Mouse (Mus musculus) heart, embryonic 14.5 days (tissue): ENCODE results near the gene Lhcgr. TPM values are rescaled to one million over a fixed set of nuclear protein-coding genes. Genes with fewer than 3 reads are reported as not detected.
"Not testable (repeated sequence)": the region's sequence is repeated elsewhere in the genome, so short reads cannot be mapped to it uniquely, and the experiment has no call there.

Experiments used
- ATAC-seq: fragments of 200-750 bp; cut with Nextera tagmentation; 2 replicates; pipeline ENCODE4 v1.8.0; 2017; ENCODE audit warnings: low read depth, moderate TSS enrichment; ENCODE audit not compliant: insufficient number of reproducible peaks, insufficient read depth, low FRiP score
- H3K27ac ChIP-seq, 2 experiments: fragments of 200-500 bp in 1 of 2; fragments of 300-500 bp in 1 of 2; sonication (generic) in 1 of 2; replicated peaks in 1 of 2; 2 replicates each; pipeline ENCODE4 v1.5.1; 2012 to 2014; ENCODE audit warnings: low read depth in 2 of 2, low read length in 2 of 2, control low read depth in 1 of 2, mild to moderate bottlenecking in 1 of 2, mixed read lengths in 1 of 2; ENCODE audit not compliant: control insufficient read depth in 1 of 2, insufficient read depth in 1 of 2
- H3K27me3 ChIP-seq: fragments of 300-500 bp; sonication (generic); 2 replicates; pipeline ENCODE4 v1.6.1; 2014; ENCODE audit warnings: mild to moderate bottlenecking, low read length, control low read depth; ENCODE audit not compliant: control insufficient read depth, insufficient read depth
- H3K36me3 ChIP-seq: fragments of 300-500 bp; sonication (generic); 2 replicates; pipeline ENCODE4 v1.6.1; 2014; ENCODE audit warnings: mild to moderate bottlenecking, control low read depth, low read length, mixed read lengths; ENCODE audit not compliant: control insufficient read depth, insufficient read depth
- H3K4me1 ChIP-seq, 2 experiments: fragments of 200-500 bp in 1 of 2; fragments of 300-500 bp in 1 of 2; sonication (generic) in 1 of 2; 2 replicates each; pipeline ENCODE4 v1.6.1; 2012 to 2014; ENCODE audit warnings: low read length in 2 of 2, control low read depth in 1 of 2, mixed read lengths in 1 of 2; ENCODE audit not compliant: control insufficient read depth in 2 of 2, insufficient read depth in 2 of 2
- H3K4me2 ChIP-seq: fragments of 300-500 bp; sonication (generic); 2 replicates; pipeline ENCODE4 v1.6.1; 2014; ENCODE audit warnings: mild to moderate bottlenecking, low read length
- H3K4me3 ChIP-seq, 2 experiments: fragments of 200-500 bp in 1 of 2; fragments of 300-500 bp in 1 of 2; sonication (generic) in 1 of 2; 2 replicates each; pipeline ENCODE4 v1.5.1; 2012 to 2014; ENCODE audit warnings: low read length in 2 of 2, mild to moderate bottlenecking in 2 of 2, control low read depth in 1 of 2, low read depth in 1 of 2, moderate library complexity in 1 of 2; ENCODE audit not compliant: control insufficient read depth in 1 of 2, insufficient read depth in 1 of 2
- H3K9ac ChIP-seq: fragments of 300-500 bp; sonication (generic); 2 replicates; pipeline ENCODE4 v1.6.1; 2014; ENCODE audit warnings: mild to moderate bottlenecking, low read length
- H3K9me3 ChIP-seq: fragments of 300-500 bp; sonication (generic); 2 replicates; pipeline ENCODE4 v1.6.1; 2016; ENCODE audit warnings: low read length, control low read depth; ENCODE audit not compliant: control insufficient read depth
- WGBS: fragments of 180-500 bp; shearing (Covaris S2); extraction: QIAGEN DNeasy Blood & Tissue Kit; methylation state at CpG from one replicate; pipeline ENCODE4 v1.1.7; 2014; 5-methylcytosine and 5-hydroxymethylcytosine counted together
- polyA plus RNA-seq: library from polyadenylated mRNA; unstranded; fragments of >200 nt; fragmentation: Nextera tagmentation; extraction: Ambion mirVana; gene quantifications from 2 replicates; pipeline ENCODE4 v1.2.1, GENCODE M21; 2014

The Lhcgr gene
- not detected in 2 replicates for polyA plus RNA-seq

DNA sequence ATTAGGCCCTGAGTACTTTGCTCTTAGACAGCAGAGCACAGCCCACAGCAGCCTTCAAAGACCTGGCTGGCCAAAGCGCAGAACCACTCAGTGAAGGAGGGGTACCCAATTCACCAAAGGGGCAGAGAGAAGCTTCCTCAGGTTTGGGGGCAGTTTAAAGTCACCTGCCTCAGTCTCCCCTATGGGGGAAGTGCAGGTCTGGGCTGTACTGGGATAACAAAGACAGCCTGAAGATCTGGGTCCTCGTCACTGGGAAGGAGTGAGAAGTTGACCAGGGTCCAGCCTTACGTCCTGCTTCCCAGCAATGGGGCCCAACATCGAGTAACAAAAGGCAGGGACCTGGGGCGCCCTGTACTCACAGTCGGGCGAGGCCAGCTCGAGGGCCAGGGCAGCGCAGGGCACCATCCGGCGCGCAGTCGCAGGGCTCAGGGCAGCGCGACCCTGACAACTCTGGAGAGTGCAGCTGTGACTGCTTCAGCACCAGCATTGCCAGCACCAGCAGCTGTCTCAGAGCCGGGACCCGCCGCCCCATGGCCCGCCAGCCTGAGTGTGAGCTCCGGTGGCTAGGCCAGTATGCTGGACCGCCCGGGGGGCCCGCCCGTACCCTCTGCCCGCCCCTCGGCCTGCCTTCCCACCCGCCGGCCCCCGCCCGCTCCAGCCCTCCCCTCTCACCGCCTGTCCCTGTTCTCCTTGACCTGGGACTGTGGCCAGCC lies at the start of gene Lhcgr:
Lhcgr (minus strand) TSS at position 551 of the 713 bp plus-strand sequence.
- ATAC-seq, result peak; percentile 59; the same call in 1 of the 2 replicates
- peaks cover 6% of the 10 kb centered on the region; the same call in 1 of the 2 replicates for H3K27me3 ChIP-seq
- H3K36me3 ChIP-seq, result no peaks in the 10 kb centered on the region
- peak within 1 kb of the TSS; percentile 2 to 28; a peak in 3 of 4 replicates for H3K4me3 ChIP-seq
- H3K9ac ChIP-seq, result peak within 1 kb of the TSS; percentile 38; the same call in 1 of the 2 replicates
- H3K4me1 ChIP-seq, result peaks cover 0 to 4% of the 10 kb centered on the region in 2 experiments; a peak in 1 of 4 replicates
- 12% methylated on average over 28 of the region's 31 CpGs for WGBS
- no peaks in the 10 kb centered on the region for H3K9me3 ChIP-seq
- peak within 1 kb of the TSS; percentile 63 for H3K4me2 ChIP-seq
- H3K27ac ChIP-seq, result no peak within 1 kb of the TSS

GRCm38 (mm10) chr17:88817601-88818000 lies 25.8 kb upstream of the Lhcgr start:
- H3K36me3 ChIP-seq, result no peaks in the 10 kb centered on the region
- ATAC-seq, result no peak
- no peaks in the 10 kb centered on the region for H3K4me1 ChIP-seq
- H3K27me3 ChIP-seq, result no peaks in the 10 kb centered on the region
- no peak overlapping the region for H3K27ac ChIP-seq
- 56% methylated on average over 2 of the region's 2 CpGs for WGBS
- no peaks in the 10 kb centered on the region for H3K9me3 ChIP-seq
- H3K4me2 ChIP-seq, result no peak overlapping the region
- H3K4me3 ChIP-seq, result no peak overlapping the region
- H3K9ac ChIP-seq, result no peak overlapping the region

- H3K27ac ChIP-seq, H3K9ac ChIP-seq, H3K9me3 ChIP-seq, H3K4me2 ChIP-seq, H3K4me3 ChIP-seq, ATAC-seq, H3K27me3 ChIP-seq, H3K36me3 ChIP-seq, H3K4me1 ChIP-seq: not testable (repeated sequence)
- 89% methylated on average over 3 of the region's 3 CpGs for WGBS
These were observed 21.2 kb upstream of the Lhcgr start for GRCm38 (mm10) chr17:88812943-88813342.

DNA sequence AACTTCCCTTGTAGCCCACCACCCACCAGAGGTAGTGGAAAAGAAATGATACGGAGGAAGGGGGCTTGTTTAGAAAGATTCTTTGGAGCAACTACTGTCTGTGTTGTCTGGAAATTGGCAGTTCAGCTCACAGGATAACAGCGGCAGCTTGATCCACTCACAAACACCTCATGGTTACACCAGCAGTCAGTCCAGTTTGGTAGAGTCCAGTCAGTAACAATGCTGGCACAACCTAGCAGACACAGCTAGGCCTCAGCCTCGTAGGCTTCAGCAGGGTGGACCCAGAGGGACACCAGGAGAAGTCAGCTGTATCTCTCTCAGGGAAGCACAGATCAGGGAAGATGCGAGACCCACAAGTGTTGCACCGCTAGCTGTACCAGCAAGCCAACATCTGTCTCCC lies 19.0 kb upstream of the Lhcgr start:
- Histone ChIP-seq H3K27me3 (no peaks in the 10 kb centered on the region), H3K36me3 (no peaks in the 10 kb centered on the region), H3K4me1 (no peaks in the 10 kb centered on the region), H3K4me2 (no peak overlapping the region), H3K27ac (no peak overlapping the region), H3K9ac (no peak overlapping the region), H3K4me3 (no peak overlapping the region), H3K9me3 (no peaks in the 10 kb centered on the region)
- no peak for ATAC-seq
- WGBS, result 85% methylated on average over 5 of the region's 5 CpGs

DNA sequence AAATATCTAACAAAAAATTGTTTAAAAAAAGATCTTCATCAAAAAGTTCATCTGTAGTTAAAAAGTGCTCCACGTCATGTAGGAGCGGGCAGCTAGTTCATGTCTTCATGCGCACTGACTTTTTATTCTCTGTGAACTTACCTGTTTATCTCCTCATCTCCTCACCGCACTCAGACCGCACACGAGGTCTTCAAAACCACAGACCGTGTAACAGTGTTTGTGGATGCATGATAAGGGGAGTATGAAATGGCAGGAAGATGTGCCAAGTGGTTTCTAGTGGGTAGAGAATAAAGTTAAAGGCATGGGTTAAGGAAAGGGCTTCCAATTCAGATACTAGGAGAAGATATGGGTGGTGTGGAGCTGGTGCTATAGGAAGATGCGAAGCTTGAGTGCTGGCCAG lies 14.6 kb upstream of the Lhcgr start:
- Histone ChIP-seq H3K4me2 (no peak overlapping the region), H3K27ac (no peak overlapping the region), H3K27me3 (no peaks in the 10 kb centered on the region), H3K4me1 (no peaks in the 10 kb centered on the region), H3K9me3 (no peaks in the 10 kb centered on the region), H3K9ac (no peak overlapping the region), H3K4me3 (no peak overlapping the region), H3K36me3 (no peaks in the 10 kb centered on the region)
- 84% methylated on average over 8 of the region's 8 CpGs for WGBS
- ATAC-seq, result no peak

- no peak overlapping the region for H3K4me3 ChIP-seq
- no peaks in the 10 kb centered on the region for H3K27me3 ChIP-seq
- H3K9ac ChIP-seq, result no peak overlapping the region
- ATAC-seq, result no peak
- no peak overlapping the region for H3K4me2 ChIP-seq
- no peaks in the 10 kb centered on the region for H3K36me3 ChIP-seq
- no peaks in the 10 kb centered on the region for H3K9me3 ChIP-seq
- no peaks in the 10 kb centered on the region for H3K4me1 ChIP-seq
- no peak overlapping the region for H3K27ac ChIP-seq
These were observed 11.7 kb upstream of the Lhcgr start for GRCm38 (mm10) chr17:88803441-88803840.

DNA sequence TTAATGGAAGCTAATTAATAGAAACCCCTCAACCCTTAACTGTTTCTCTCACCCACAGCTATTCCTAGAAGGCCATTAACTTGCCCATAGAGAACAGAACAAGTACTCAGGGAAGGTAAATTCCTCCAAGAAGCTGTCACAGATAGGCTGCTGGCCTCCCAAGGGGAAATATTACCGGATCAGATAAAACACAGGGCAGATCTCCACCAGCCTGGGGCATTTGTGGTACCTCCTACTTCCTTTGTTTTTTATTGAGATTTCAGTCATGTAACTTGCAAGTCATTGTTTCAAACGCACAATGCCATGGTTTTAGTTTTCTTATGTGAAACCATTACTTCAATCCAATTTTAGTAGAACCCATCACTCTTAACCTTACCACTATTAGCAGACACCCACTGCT lies 1.1 kb downstream of the Lhcgr start:
- no peak overlapping the region for H3K27ac ChIP-seq
- H3K4me1 ChIP-seq, result peaks cover 0 to 4% of the 10 kb centered on the region in 2 experiments; a peak in 1 of 4 replicates
- H3K36me3 ChIP-seq, result no peaks in the 10 kb centered on the region
- peaks cover 6% of the 10 kb centered on the region; the same call in 1 of the 2 replicates for H3K27me3 ChIP-seq
- ATAC-seq, result no peak
- H3K4me3 ChIP-seq, result no peak overlapping the region
- no peak overlapping the region for H3K4me2 ChIP-seq
- H3K9ac ChIP-seq, result no peak overlapping the region
- 68% methylated on average over 2 of the region's 2 CpGs for WGBS
- H3K9me3 ChIP-seq, result no peaks in the 10 kb centered on the region

- H3K4me1 ChIP-seq, result peaks cover 0 to 4% of the 10 kb centered on the region in 2 experiments; a peak in 1 of 4 replicates
- ATAC-seq, result no peak
- H3K27me3 ChIP-seq, result peaks cover 6% of the 10 kb centered on the region; the same call in 1 of the 2 replicates
These were observed 3.4 kb downstream of the Lhcgr start for GRCm38 (mm10) chr17:88788392-88788791.

More at GRCm38 (mm10) chr17:88788392-88788791, 3.4 kb downstream of the Lhcgr start:
- Histone ChIP-seq H3K9ac (no peak overlapping the region), H3K27ac (no peak overlapping the region), H3K36me3 (no peaks in the 10 kb centered on the region), H3K9me3 (no peaks in the 10 kb centered on the region), H3K4me2 (no peak overlapping the region), H3K4me3 (no peak overlapping the region)
- WGBS, result 75% methylated on average over 2 of the region's 2 CpGs
